Mouse (Mus musculus) intestine, embryonic 15.5 days (tissue): ENCODE measurements around the gene Cd8a. TPM values are rescaled to one million over a fixed set of nuclear protein-coding genes. Genes with fewer than 3 reads are reported as not detected.
"Not testable (repeated sequence)": the region's sequence is repeated elsewhere in the genome, so short reads cannot be mapped to it uniquely, and the experiment has no call there.

ENCODE experiments used
- ATAC-seq: fragments of 200-750 bp; cut with Nextera tagmentation; 2 replicates; pipeline ENCODE4 v1.8.0; 2017; ENCODE audit warnings: moderate TSS enrichment, moderate library complexity
- H3K27ac ChIP-seq: fragments of 300-500 bp; sonication (generic); 2 replicates; pipeline ENCODE4 v1.5.1; 2015; ENCODE audit warnings: mild to moderate bottlenecking, inconsistent platforms
- H3K27me3 ChIP-seq: fragments of 300-500 bp; sonication (generic); replicated peaks from 2 replicates; pipeline ENCODE4 v1.6.1; 2015; ENCODE audit warnings: inconsistent platforms
- H3K36me3 ChIP-seq: fragments of 300-500 bp; sonication (generic); 2 replicates; pipeline ENCODE4 v1.6.1; 2015; ENCODE audit warnings: inconsistent platforms
- H3K4me1 ChIP-seq: fragments of 300-500 bp; sonication (generic); replicated peaks from 2 replicates; pipeline ENCODE4 v1.6.1; 2015; ENCODE audit warnings: inconsistent platforms
- H3K4me2 ChIP-seq: fragments of 300-500 bp; sonication (generic); replicated peaks from 2 replicates; pipeline ENCODE4 v1.6.1; 2015; ENCODE audit warnings: mild to moderate bottlenecking, inconsistent platforms
- H3K4me3 ChIP-seq: fragments of 300-500 bp; sonication (generic); replicated peaks from 2 replicates; pipeline ENCODE4 v1.5.1; 2015; ENCODE audit warnings: inconsistent platforms
- H3K9ac ChIP-seq: fragments of 300-500 bp; sonication (generic); 2 replicates; pipeline ENCODE4 v1.6.1; 2015; ENCODE audit warnings: inconsistent platforms
- H3K9me3 ChIP-seq: fragments of 300-500 bp; sonication (generic); 2 replicates; pipeline ENCODE4 v1.6.1; 2016; ENCODE audit warnings: inconsistent platforms
- WGBS: fragments of 180-500 bp; shearing (Covaris S2); methylation state at CpG from one replicate; pipeline ENCODE4 v1.1.7; 2015; 5-methylcytosine and 5-hydroxymethylcytosine counted together
- polyA plus RNA-seq: library from polyadenylated mRNA; unstranded; fragments of >200 nt; fragmentation: Nextera tagmentation; extraction: Ambion mirVana; gene quantifications from 2 replicates; pipeline ENCODE4 v1.2.1, GENCODE M21; 2015

The Cd8a gene
- not detected in 2 replicates for polyA plus RNA-seq

DNA sequence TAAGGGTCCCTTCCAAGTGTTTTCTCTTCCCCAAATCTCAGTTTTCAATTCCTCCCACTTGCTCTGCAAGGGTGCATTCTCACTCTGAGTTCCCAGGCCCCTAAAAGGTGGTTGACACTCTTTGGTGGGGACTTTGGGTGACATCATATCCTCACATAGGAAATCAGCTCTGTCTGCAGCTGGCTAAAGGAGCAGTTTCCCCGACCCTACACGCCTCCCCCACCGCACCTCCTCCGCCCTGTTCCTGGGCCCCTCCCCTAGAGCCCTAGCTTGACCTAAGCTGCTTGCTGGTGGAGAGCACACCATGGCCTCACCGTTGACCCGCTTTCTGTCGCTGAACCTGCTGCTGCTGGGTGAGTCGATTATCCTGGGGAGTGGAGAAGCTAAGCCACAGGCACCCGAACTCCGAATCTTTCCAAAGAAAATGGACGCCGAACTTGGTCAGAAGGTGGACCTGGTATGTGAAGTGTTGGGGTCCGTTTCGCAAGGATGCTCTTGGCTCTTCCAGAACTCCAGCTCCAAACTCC is at the start of gene Cd8a:
Cd8a (plus strand) TSS at position 179 of the 527 bp plus-strand sequence.
- no peak for ATAC-seq
- WGBS = 75% methylated on average over 14 of the region's 14 CpGs
- no peak within 1 kb of the TSS for H3K27ac ChIP-seq
- no peaks in the 10 kb centered on the region for H3K9me3 ChIP-seq
- H3K4me3 ChIP-seq = no peak within 1 kb of the TSS
- H3K27me3 ChIP-seq = no peaks in the 10 kb centered on the region
- no peak within 1 kb of the TSS for H3K9ac ChIP-seq
- H3K4me1 ChIP-seq = no peaks in the 10 kb centered on the region
- H3K4me2 ChIP-seq = no peak within 1 kb of the TSS
- H3K36me3 ChIP-seq = no peaks in the 10 kb centered on the region

DNA sequence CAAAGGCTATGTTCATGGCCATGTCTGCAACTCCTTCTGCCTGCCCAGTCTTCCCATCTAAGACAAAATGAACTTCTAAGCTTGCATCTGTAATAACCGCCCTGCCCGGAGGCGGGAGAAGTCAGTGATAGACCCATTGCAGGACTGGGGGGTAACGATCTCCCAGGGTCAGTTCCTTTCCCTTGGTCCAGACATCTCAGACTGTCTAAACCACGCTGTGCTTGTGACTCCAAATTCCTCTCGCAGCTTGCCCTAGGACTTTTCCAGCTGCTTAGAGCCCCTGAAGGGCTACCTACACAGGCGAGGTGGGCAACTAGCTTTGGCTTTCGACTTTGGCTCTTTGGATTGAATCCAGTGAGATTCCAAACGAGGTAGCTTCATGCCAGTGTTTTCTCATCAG is 48.4 kb upstream of the Cd8a start:
- Histone ChIP-seq H3K9me3 (no peaks in the 10 kb centered on the region), H3K4me1 (no peaks in the 10 kb centered on the region), H3K4me2 (no peak overlapping the region), H3K27ac (no peak overlapping the region), H3K9ac (no peak overlapping the region), H3K36me3 (no peaks in the 10 kb centered on the region), H3K27me3 (no peaks in the 10 kb centered on the region), H3K4me3 (no peak overlapping the region)
- 88% methylated on average over 9 of the region's 9 CpGs for WGBS
- no peak for ATAC-seq

DNA sequence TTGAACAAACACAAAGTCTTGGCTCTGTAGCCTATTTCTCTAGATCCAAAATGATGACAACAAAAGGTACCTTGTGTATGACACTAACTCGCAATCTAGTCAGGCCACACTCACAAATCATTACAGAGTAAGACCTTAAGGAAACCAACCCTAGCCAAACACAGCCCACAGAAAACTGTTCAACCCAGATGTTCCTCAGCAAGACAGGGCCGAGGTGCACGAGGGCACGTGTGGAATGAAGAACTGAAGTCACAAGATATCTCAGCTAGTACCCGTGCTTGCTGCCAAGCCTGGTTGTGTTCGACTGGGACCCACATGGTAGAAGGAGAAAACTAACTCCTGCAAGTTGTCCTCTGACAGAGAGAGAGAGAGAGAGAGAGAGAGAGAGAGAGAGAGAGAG is 43.3 kb upstream of the Cd8a start:
- H3K4me1 ChIP-seq = no peaks in the 10 kb centered on the region
- H3K4me2 ChIP-seq = no peak overlapping the region
- H3K9ac ChIP-seq = no peak overlapping the region
- no peak for ATAC-seq
- H3K9me3 ChIP-seq = no peaks in the 10 kb centered on the region
- H3K27ac ChIP-seq = no peak overlapping the region
- WGBS = 82% methylated on average over 6 of the region's 6 CpGs
- H3K4me3 ChIP-seq = no peak overlapping the region
- H3K36me3 ChIP-seq = no peaks in the 10 kb centered on the region
- no peaks in the 10 kb centered on the region for H3K27me3 ChIP-seq

DNA sequence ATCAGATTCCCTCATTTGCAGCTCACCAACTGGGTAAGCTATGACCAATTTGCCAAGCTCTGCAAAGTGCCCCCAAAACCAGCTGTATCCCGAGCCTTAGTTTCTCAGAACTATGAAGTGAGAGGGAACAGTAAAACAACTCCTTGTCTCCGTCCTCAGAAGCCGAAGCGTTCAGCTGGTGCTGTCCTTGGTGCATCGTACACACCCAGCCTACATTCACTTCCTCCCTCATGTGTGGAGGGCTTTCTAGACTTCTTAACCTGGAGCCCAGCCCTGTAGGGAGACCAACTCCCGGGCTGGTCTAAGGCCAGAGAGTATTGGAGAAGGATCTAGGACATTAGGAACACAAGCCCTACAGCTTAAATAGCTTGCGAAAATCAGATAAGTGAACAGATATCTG is 42.7 kb upstream of the Cd8a start:
- H3K27me3 ChIP-seq = no peaks in the 10 kb centered on the region
- 75% methylated on average over 7 of the region's 7 CpGs for WGBS
- H3K27ac ChIP-seq = no peak overlapping the region
- H3K4me2 ChIP-seq = no peak overlapping the region
- H3K4me1 ChIP-seq = no peaks in the 10 kb centered on the region
- ATAC-seq = no peak
- H3K36me3 ChIP-seq = no peaks in the 10 kb centered on the region
- no peak overlapping the region for H3K4me3 ChIP-seq
- H3K9ac ChIP-seq = no peak overlapping the region
- no peaks in the 10 kb centered on the region for H3K9me3 ChIP-seq

DNA sequence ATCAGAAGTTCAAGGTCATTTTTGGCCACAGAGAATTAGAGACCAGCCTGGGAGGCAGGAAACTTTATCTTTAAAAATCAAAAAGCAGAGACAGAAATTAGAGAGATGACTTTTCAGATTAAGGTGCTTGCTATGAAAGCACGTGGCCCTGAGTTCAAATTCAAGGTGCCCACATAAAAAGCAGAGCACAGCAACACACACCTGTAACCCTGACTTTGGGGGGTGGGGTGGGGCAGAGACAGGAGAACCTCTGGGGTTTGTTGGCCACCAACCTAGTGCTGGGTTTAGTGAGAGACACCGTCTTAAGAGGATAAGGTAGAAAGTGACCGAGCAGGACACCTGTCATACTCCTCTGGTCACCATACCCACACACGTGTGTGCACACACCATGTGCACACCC is 41.7 kb upstream of the Cd8a start:
- not testable (repeated sequence) for H3K4me1 ChIP-seq, ATAC-seq, H3K27me3 ChIP-seq, H3K9ac ChIP-seq, H3K27ac ChIP-seq, H3K36me3 ChIP-seq, H3K4me3 ChIP-seq, H3K4me2 ChIP-seq, H3K9me3 ChIP-seq
- WGBS = 93% methylated on average over 2 of the region's 4 CpGs

DNA sequence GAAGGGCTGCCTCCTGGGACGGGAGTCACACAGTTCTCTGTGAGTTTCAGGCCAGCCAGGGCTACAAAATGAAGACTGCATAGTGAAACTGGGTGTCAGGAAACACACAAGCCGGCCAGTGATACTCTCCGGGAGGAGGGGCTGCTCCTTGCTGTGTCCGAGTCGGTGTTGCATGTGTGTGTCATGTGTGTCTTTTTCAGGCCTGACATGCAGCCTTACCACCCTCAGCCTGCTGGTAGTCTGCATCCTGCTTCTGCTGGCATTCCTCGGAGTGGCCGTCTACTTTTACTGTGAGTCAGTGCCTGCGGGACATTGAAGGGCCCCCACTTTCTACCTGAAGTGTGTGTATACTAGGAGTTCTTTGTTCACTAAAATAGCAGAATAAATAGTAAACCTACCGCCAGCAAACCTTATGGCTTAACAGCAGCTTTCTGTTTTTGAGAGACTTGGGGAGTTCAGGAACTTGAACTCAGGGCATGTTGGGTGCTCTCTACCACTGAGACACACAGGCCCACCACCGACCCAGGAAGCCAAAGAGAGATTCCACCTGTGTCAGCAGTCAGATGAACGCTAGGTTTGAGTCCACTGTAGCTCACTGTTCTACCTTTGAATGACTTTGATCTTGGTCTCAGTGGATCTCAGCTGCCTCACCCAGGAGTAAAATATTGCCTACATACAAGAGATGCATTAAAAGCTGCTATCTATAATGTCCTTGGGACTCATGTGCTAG is 40.8 kb upstream of the Cd8a start:
- Histone ChIP-seq H3K27ac (no peak overlapping the region), H3K4me3 (no peak overlapping the region), H3K27me3 (no peaks in the 10 kb centered on the region), H3K4me2 (no peak overlapping the region), H3K36me3 (no peaks in the 10 kb centered on the region), H3K4me1 (no peaks in the 10 kb centered on the region), H3K9ac (no peak overlapping the region), H3K9me3 (no peaks in the 10 kb centered on the region)
- WGBS = 83% methylated on average over 11 of the region's 11 CpGs
- no peak for ATAC-seq

DNA sequence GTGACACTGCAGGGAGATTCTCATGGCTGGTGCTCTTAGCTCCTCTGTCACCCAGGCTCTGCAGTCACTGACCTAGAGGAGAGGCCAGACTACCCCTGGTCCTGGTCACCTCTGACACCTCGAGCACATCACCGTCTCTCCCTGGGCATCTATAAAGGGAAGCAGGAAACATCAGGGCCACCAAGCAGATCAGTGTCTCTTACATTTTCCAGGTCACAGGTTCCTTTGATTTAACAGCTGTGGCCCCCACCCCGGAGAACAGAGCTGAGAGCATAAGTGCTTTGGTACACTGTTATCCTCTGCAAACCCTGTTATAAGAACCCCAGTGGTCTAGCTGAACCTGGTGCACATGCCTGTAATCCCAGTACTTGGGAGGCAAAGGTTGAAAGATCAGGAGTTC is 40.2 kb upstream of the Cd8a start:
- Histone ChIP-seq H3K27ac (no peak overlapping the region), H3K36me3 (no peaks in the 10 kb centered on the region), H3K9me3 (no peaks in the 10 kb centered on the region), H3K27me3 (no peaks in the 10 kb centered on the region), H3K4me3 (no peak overlapping the region), H3K9ac (no peak overlapping the region), H3K4me1 (no peaks in the 10 kb centered on the region), H3K4me2 (no peak overlapping the region)
- WGBS = 74% methylated on average over 3 of the region's 3 CpGs
- ATAC-seq = no peak

DNA sequence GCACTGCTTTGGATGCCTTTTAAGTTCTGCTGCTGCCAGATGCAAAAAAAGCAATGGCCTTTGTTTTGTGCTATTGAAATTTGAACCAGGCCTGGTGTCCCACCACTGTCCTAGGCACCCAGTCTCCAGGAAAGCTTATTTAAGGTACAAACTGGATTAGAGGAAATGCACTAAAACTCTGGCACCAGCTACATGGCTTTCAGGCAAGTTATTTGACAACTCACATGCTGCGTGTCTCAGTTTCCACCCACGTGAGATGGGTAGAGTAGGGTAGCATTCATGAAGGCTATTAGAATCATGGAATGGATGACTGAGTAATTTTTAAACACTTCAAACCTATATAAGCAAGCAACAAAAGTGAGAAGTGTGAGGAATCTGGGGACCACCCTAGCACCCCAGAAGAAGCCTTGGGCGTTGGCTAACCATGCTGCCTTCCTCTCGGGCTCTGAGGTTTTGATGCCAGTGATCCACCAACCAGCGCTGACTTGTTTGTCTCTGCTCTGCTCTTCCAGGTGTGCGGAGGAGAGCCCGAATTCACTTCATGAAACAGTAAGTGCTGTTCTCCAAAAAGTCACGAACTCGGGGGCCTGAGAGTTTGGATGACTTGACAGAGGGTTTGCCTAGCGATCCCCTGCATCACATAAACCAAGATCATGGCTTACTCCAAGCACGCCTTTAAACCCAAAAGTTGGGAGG is 39.5 kb upstream of the Cd8a start:
- H3K4me2 ChIP-seq = no peak overlapping the region
- no peaks in the 10 kb centered on the region for H3K9me3 ChIP-seq
- 91% methylated on average over 11 of the region's 11 CpGs for WGBS
- H3K4me1 ChIP-seq = no peaks in the 10 kb centered on the region
- H3K9ac ChIP-seq = no peak overlapping the region
- ATAC-seq = no peak
- H3K27ac ChIP-seq = no peak overlapping the region
- no peaks in the 10 kb centered on the region for H3K36me3 ChIP-seq
- H3K27me3 ChIP-seq = no peaks in the 10 kb centered on the region
- no peak overlapping the region for H3K4me3 ChIP-seq

DNA sequence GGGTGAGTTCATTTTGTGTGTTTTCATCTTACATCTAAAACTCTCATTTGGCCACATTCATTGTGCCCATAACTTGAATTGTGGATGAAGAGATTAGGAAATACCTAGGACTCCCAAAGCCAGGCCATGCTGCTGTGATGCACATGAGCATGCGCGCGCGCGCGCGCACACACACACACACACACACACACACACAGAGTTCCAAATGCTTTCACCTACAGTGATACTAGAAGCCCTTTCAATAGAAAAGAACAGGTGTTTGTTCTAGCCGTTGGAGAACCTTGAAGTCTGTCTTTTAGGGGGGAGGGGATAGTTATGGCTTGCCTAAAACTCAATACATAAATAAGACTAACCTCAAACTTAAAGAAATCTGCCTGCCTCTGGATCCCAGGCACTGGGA is 35.6 kb upstream of the Cd8a start:
- WGBS = 96% methylated on average over 8 of the region's 8 CpGs
- Histone ChIP-seq H3K4me3 (no peak overlapping the region), H3K4me2 (no peak overlapping the region), H3K27me3 (no peaks in the 10 kb centered on the region), H3K9me3 (no peaks in the 10 kb centered on the region), H3K36me3 (no peaks in the 10 kb centered on the region), H3K9ac (no peak overlapping the region), H3K27ac (no peak overlapping the region), H3K4me1 (no peaks in the 10 kb centered on the region)
- no peak for ATAC-seq

DNA sequence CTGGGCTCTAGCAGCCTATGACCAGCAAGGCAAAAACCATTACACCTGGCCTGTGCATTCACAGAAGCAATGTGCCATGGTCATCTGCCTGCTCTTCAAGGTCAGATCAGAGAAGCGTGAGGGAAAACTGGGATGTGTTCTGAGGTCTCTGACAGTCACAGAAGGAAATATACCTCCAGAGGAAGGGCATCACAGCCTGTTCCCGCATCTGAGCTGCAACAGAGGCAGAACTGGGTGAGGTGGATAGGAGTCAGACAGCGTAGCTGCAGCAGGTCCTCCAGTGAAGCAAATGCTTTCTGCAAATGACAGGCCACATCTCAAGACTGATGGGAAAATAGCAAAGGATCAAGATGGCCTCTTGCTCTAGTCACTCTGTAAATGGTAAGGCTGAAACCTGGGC is 34.3 kb upstream of the Cd8a start:
- H3K27ac ChIP-seq = no peak overlapping the region
- no peaks in the 10 kb centered on the region for H3K27me3 ChIP-seq
- no peak for ATAC-seq
- H3K4me2 ChIP-seq = no peak overlapping the region
- H3K9ac ChIP-seq = no peak overlapping the region
- no peak overlapping the region for H3K4me3 ChIP-seq
- no peaks in the 10 kb centered on the region for H3K4me1 ChIP-seq
- no peaks in the 10 kb centered on the region for H3K36me3 ChIP-seq
- H3K9me3 ChIP-seq = no peaks in the 10 kb centered on the region
- WGBS = 80% methylated on average over 3 of the region's 3 CpGs

DNA sequence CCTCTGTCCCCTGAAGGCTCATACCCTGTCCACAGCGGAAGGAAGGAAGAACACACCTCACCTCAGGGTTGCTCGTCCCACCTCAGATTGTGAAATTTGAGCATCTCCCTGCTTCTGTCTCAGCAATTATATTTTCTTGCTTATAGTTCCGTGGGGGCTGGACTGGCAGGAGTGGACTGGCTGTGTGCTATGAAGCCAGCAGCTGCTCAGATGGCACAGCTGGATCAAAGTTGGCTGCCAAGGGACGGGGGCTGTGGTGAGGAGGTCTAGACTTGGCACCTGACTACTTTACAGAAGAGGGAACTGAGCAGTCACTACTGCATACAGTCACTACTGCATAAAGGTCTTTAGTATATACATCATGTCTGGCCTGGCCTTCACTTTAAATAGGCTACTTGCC is 33.9 kb upstream of the Cd8a start:
- no peaks in the 10 kb centered on the region for H3K36me3 ChIP-seq
- H3K4me2 ChIP-seq = no peak overlapping the region
- H3K4me3 ChIP-seq = no peak overlapping the region
- ATAC-seq = no peak
- H3K4me1 ChIP-seq = no peaks in the 10 kb centered on the region
- no peak overlapping the region for H3K9ac ChIP-seq
- no peaks in the 10 kb centered on the region for H3K9me3 ChIP-seq
- no peak overlapping the region for H3K27ac ChIP-seq
- WGBS = 78% methylated on average over 4 of the region's 4 CpGs
- H3K27me3 ChIP-seq = no peaks in the 10 kb centered on the region

DNA sequence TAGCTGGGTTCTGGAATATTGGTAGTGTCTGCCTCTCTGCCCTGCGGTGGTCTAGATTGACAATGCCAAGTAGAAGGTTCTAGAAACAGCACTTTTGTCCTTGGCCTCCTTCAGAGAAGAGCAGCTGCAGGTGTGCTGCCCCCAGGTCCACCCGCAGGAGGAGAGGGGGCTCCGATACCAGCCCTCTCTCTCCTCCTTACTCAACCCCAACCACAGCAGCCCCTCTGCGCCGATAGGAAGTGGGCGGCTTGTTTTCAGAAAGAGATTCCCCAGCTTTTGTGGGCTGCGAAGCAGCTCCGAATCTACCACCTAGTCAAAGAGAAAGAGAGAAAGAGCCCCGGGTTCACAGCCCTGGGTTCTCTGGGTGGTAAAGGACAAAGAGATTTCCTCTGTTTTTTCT is 32.0 kb upstream of the Cd8a start:
- Histone ChIP-seq H3K27me3 (no peaks in the 10 kb centered on the region), H3K4me2 (no peak overlapping the region), H3K9me3 (no peaks in the 10 kb centered on the region), H3K4me3 (no peak overlapping the region), H3K4me1 (no peaks in the 10 kb centered on the region), H3K27ac (no peak overlapping the region), H3K36me3 (no peaks in the 10 kb centered on the region), H3K9ac (no peak overlapping the region)
- WGBS = 84% methylated on average over 9 of the region's 9 CpGs
- no peak for ATAC-seq

DNA sequence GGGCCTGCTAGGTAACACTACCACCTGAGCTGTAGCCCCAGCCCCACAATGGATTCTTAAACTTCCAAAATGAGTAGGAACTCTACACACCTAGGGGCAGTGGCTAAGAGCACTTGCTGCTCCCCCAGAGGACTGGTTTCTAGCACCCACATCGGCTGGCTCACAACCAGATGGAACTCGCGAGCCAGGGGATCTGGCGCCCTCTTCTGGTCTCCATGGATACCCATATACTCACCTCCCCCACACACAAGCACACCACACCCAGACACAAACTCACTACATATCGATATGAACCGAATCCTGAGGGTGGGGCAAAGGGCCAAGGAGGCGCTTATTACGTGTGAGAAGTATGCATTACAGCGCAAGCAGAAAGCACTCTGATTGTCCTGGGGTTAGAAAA is 25.2 kb upstream of the Cd8a start:
- Histone ChIP-seq H3K4me3 (no peak overlapping the region), H3K4me2 (no peak overlapping the region), H3K27ac (no peak overlapping the region), H3K4me1 (no peaks in the 10 kb centered on the region), H3K36me3 (no peaks in the 10 kb centered on the region), H3K9me3 (no peaks in the 10 kb centered on the region), H3K9ac (no peak overlapping the region), H3K27me3 (no peaks in the 10 kb centered on the region)
- WGBS = 94% methylated on average over 9 of the region's 9 CpGs
- ATAC-seq = no peak
